Mouse (Mus musculus): Measurements from ENCODE around the gene Sbno2.
A peak's percentile ranks its signal among the peaks of the same experiment; 100 is the strongest.

Gene Sbno2

GRCm38 (mm10) chr10:80141786-80142529 lies 36.6 kb upstream of the Sbno2 start:
- DNase-seq: peak; percentile 85 to 86

GRCm38 (mm10) chr10:80141243-80141642 lies 35.9 kb upstream of the Sbno2 start:
- peak; percentile 93 to 97 for DNase-seq

- DNase-seq: no peak
Observed at GRCm38 (mm10) chr10:80140666-80141035, 35.3 kb upstream of the Sbno2 start, which contains the start of gene Cbarp. Cbarp (minus strand) TSS chr10:80140835.

GRCm38 (mm10) chr10:80139975-80140665 lies 34.7 kb upstream of the Sbno2 start:
- DNase-seq: no peak

GRCm38 (mm10) chr10:80139439-80139775 lies 34.0 kb upstream of the Sbno2 start:
- no peak for DNase-seq

- peak in 1 of 2 experiments; percentile 46 for DNase-seq
Observed at GRCm38 (mm10) chr10:80138553-80139438, 33.4 kb upstream of the Sbno2 start, which contains the start of gene Atp5d. Atp5d (plus strand) TSS chr10:80138632.

GRCm38 (mm10) chr10:80137626-80138552 lies 32.5 kb upstream of the Sbno2 start:
- DNase-seq: no peak

- DNase-seq: no peak
Observed at GRCm38 (mm10) chr10:80136952-80137625, 31.7 kb upstream of the Sbno2 start.

GRCm38 (mm10) chr10:80136179-80136951 lies 31.0 kb upstream of the Sbno2 start:
- no peak for DNase-seq

GRCm38 (mm10) chr10:80135641-80136040 lies 30.3 kb upstream of the Sbno2 start:
- no peak for DNase-seq

- no peak for DNase-seq
Observed at GRCm38 (mm10) chr10:80135161-80135560, 29.8 kb upstream of the Sbno2 start.

- no peak for DNase-seq
Observed at GRCm38 (mm10) chr10:80134421-80134820, 29.1 kb upstream of the Sbno2 start.

- peak in 1 of 2 experiments; percentile 8 for DNase-seq
Observed at GRCm38 (mm10) chr10:80133226-80133849, 28.0 kb upstream of the Sbno2 start.

- DNase-seq: peak in 1 of 2 experiments; percentile 7
Observed at GRCm38 (mm10) chr10:80131952-80132350, 26.6 kb upstream of the Sbno2 start.

GRCm38 (mm10) chr10:80131316-80131951 lies 26.1 kb upstream of the Sbno2 start:
- peak in 1 of 2 experiments; percentile 7 for DNase-seq

- no peak for DNase-seq
Observed at GRCm38 (mm10) chr10:80130403-80131031, 25.1 kb upstream of the Sbno2 start.

- DNase-seq: no peak
Observed at GRCm38 (mm10) chr10:80129846-80130245, 24.5 kb upstream of the Sbno2 start.

- DNase-seq: no peak
Observed at GRCm38 (mm10) chr10:80127920-80128319, 22.5 kb upstream of the Sbno2 start.

- no peak for DNase-seq
Observed at GRCm38 (mm10) chr10:80123932-80124562, 18.7 kb upstream of the Sbno2 start.

Data from spleen, adult 18-20 months (tissue).